Mouse (Mus musculus) hindbrain, embryonic 11.5 days (tissue): ENCODE results near the gene Gmppa. TPM values are rescaled to one million over a fixed set of nuclear protein-coding genes. Genes with fewer than 3 reads are reported as not detected.

Experiments
- ATAC-seq: fragments of 200-750 bp; cut with Nextera tagmentation; 2 replicates; pipeline ENCODE4 v1.8.0; 2017; ENCODE audit warnings: mild to moderate bottlenecking, moderate TSS enrichment, moderate library complexity; ENCODE audit not compliant: low FRiP score
- DNase-seq: peaks from one replicate; pipeline ENCODE4 v3.0.0-alpha.2; 2015; ENCODE audit warnings: low spot score
- H3K27ac ChIP-seq: fragments of 300-500 bp; sonication (generic); 2 replicates; pipeline ENCODE4 v1.5.1; 2014; ENCODE audit warnings: mild to moderate bottlenecking, low read depth, low read length
- H3K27me3 ChIP-seq: fragments of 300-500 bp; sonication (generic); 2 replicates; pipeline ENCODE4 v1.6.1; 2014; ENCODE audit warnings: mild to moderate bottlenecking, low read length, moderate library complexity, mixed read lengths; ENCODE audit not compliant: control insufficient read depth, insufficient read depth
- H3K36me3 ChIP-seq: fragments of 300-500 bp; sonication (generic); 2 replicates; pipeline ENCODE4 v1.6.1; 2014; ENCODE audit warnings: mild to moderate bottlenecking, low read length, moderate library complexity, mixed read lengths; ENCODE audit not compliant: control insufficient read depth, insufficient read depth
- H3K4me1 ChIP-seq: fragments of 300-500 bp; sonication (generic); replicated peaks from 2 replicates; pipeline ENCODE4 v1.6.1; 2014; ENCODE audit warnings: low read length, mixed read lengths; ENCODE audit not compliant: control insufficient read depth, insufficient read depth
- H3K4me2 ChIP-seq: fragments of 300-500 bp; sonication (generic); replicated peaks from 2 replicates; pipeline ENCODE4 v1.6.1; 2014; ENCODE audit warnings: mild to moderate bottlenecking, low read depth, low read length
- H3K4me3 ChIP-seq: fragments of 300-500 bp; sonication (generic); 2 replicates; pipeline ENCODE4 v1.5.1; 2014; ENCODE audit warnings: low read depth, low read length
- H3K9ac ChIP-seq: fragments of 300-500 bp; sonication (generic); 2 replicates; pipeline ENCODE4 v1.6.1; 2014; ENCODE audit warnings: low read depth, low read length
- H3K9me3 ChIP-seq: fragments of 300-500 bp; sonication (generic); 2 replicates; pipeline ENCODE4 v1.6.1; 2016; ENCODE audit warnings: low read length; ENCODE audit not compliant: control insufficient read depth
- WGBS: fragments of 180-500 bp; shearing (Covaris S2); extraction: QIAGEN DNeasy Blood & Tissue Kit; methylation state at CpG from one replicate; pipeline ENCODE4 v1.1.7; 2014; 5-methylcytosine and 5-hydroxymethylcytosine counted together
- polyA plus RNA-seq: library from polyadenylated mRNA; unstranded; fragments of >200 nt; fragmentation: Nextera tagmentation; extraction: Ambion mirVana; gene quantifications from 2 replicates; pipeline ENCODE4 v1.2.1, GENCODE M21; 2014

Gene Gmppa
- polyA plus RNA-seq, 1 experiment from 2014 or later = 56.3 TPM

GRCm38 (mm10) chr1:75446656-75447055 lies 10.9 kb downstream of the Gmppa start:
- H3K4me2 ChIP-seq = peak overlapping the region; percentile 21; the same call in 1 of the 2 replicates
- H3K36me3 ChIP-seq = peaks cover 2% of the 10 kb centered on the region; the same call in 1 of the 2 replicates
- 1% methylated on average over 20 of the region's 20 CpGs for WGBS
- H3K27me3 ChIP-seq = peaks cover 31% of the 10 kb centered on the region
- peak; percentile 23 for ATAC-seq
- 0 out of 2 replicates have a peak overlapping the region, but pooled peaks have one; percentile 19 for H3K9ac ChIP-seq
- no peak overlapping the region for H3K4me3 ChIP-seq
- H3K4me1 ChIP-seq = peaks cover 62% of the 10 kb centered on the region
- H3K27ac ChIP-seq = peak overlapping the region; percentile 90
- DNase-seq = peak; percentile 70
- no peaks in the 10 kb centered on the region for H3K9me3 ChIP-seq

- H3K4me2 ChIP-seq = peak overlapping the region; percentile 22
- no peak overlapping the region for H3K9ac ChIP-seq
- 3% methylated on average over 10 of the region's 10 CpGs for WGBS
- H3K4me3 ChIP-seq = no peak overlapping the region
- peak overlapping the region; percentile 90 for H3K27ac ChIP-seq
- H3K27me3 ChIP-seq = peaks cover 34% of the 10 kb centered on the region
- peaks cover 57% of the 10 kb centered on the region for H3K4me1 ChIP-seq
- H3K9me3 ChIP-seq = no peaks in the 10 kb centered on the region
- H3K36me3 ChIP-seq = peaks cover 2% of the 10 kb centered on the region; the same call in 1 of the 2 replicates
- DNase-seq = peak; percentile 55
- peak; percentile 12; the same call in 1 of the 2 replicates for ATAC-seq
Observed at GRCm38 (mm10) chr1:75447265-75448051, 11.7 kb downstream of the Gmppa start.

DNA sequence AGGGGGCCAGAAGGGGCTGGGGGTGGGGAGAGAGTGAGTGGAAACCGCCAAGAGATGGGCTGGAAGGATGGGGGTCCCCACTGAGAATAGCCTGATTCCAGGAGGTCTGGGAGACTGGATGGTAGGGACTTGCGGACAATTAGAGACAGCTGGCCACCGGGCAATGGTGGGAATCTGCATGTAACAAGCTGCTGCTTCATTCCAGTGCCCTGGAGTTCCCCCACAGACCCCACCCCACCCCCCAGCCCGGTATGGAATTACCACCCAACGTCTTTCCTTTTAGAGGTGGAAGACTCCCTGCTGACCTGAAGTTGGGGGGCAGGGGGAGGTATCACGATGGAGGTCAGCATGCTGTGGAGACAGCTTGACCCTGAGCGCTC lies 12.3 kb downstream of the Gmppa start:
- Histone ChIP-seq H3K4me2 (peak overlapping the region; percentile 22), H3K9me3 (no peaks in the 10 kb centered on the region), H3K4me3 (no peak overlapping the region), H3K4me1 (peaks cover 54% of the 10 kb centered on the region), H3K9ac (peak overlapping the region; percentile 19; the same call in 1 of the 2 replicates), H3K27me3 (peaks cover 34% of the 10 kb centered on the region), H3K36me3 (peaks cover 2% of the 10 kb centered on the region; the same call in 1 of the 2 replicates), H3K27ac (peak overlapping the region; percentile 90)
- ATAC-seq = no peak
- peak; percentile 45 for DNase-seq
- WGBS = 0% methylated on average over 7 of the region's 7 CpGs

- 2% methylated on average over 13 of the region's 14 CpGs for WGBS
- peaks cover 2% of the 10 kb centered on the region; the same call in 1 of the 2 replicates for H3K36me3 ChIP-seq
- peak overlapping the region; percentile 54 for H3K27ac ChIP-seq
- no peaks in the 10 kb centered on the region for H3K9me3 ChIP-seq
- ATAC-seq (no peak), DNase-seq (peak; percentile 46)
- no peak overlapping the region for H3K4me3 ChIP-seq
- H3K4me2 ChIP-seq = peak overlapping the region; percentile 23
- H3K27me3 ChIP-seq = peaks cover 34% of the 10 kb centered on the region
- peak overlapping the region; percentile 40; the same call in 1 of the 2 replicates for H3K9ac ChIP-seq
- H3K4me1 ChIP-seq = peaks cover 46% of the 10 kb centered on the region
Observed at GRCm38 (mm10) chr1:75448937-75449336, 13.2 kb downstream of the Gmppa start.

- 0% methylated on average over 8 of the region's 8 CpGs for WGBS
- Histone ChIP-seq H3K9ac (peak overlapping the region; percentile 55), H3K4me3 (peak overlapping the region; percentile 34; the same call in 1 of the 2 replicates), H3K4me2 (peak overlapping the region; percentile 71), H3K36me3 (peaks cover 2% of the 10 kb centered on the region; the same call in 1 of the 2 replicates), H3K27me3 (peaks cover 34% of the 10 kb centered on the region), H3K9me3 (no peaks in the 10 kb centered on the region), H3K27ac (peak overlapping the region; percentile 60), H3K4me1 (peaks cover 43% of the 10 kb centered on the region)
- no peak for ATAC-seq
- peak; percentile 38 for DNase-seq
Observed at GRCm38 (mm10) chr1:75449377-75450135, 13.8 kb downstream of the Gmppa start.

- Histone ChIP-seq H3K27ac (peak within 1 kb of the TSS; percentile 60), H3K4me3 (peak within 1 kb of the TSS; percentile 34), H3K9me3 (no peaks in the 10 kb centered on the region), H3K27me3 (peaks cover 34% of the 10 kb centered on the region), H3K9ac (peak within 1 kb of the TSS; percentile 55), H3K4me1 (peaks cover 44% of the 10 kb centered on the region), H3K4me2 (peak within 1 kb of the TSS; percentile 71), H3K36me3 (peaks cover 2% of the 10 kb centered on the region; the same call in 1 of the 2 replicates)
- 1% methylated on average over 35 of the region's 35 CpGs for WGBS
- ATAC-seq = no peak
- peak; percentile 62 for DNase-seq
Observed at GRCm38 (mm10) chr1:75450314-75451005, 14.7 kb downstream of the Gmppa start, which contains the start of gene Asic4. Asic4 (plus strand) TSS chr1:75450436.

DNA sequence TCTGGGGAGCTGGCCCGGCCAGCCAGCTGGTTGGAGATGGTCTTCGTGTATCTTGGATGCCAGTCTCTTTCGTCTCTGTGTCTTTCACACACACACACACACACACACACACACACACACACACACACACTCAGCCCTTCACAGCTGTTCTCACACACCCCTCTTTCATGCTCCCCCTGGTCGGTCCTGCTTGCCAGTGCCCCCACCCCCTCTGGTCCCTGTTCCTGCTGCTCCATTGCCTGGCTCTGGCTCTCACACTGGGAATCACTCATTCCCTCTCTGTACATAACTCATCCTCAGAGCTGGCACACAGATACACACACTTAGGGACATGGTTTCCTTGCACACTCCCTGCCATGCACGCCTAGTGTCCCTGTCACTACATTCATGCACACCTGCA lies 16.2 kb downstream of the Gmppa start:
- H3K4me1 ChIP-seq = peaks cover 34% of the 10 kb centered on the region
- 68% methylated on average over 4 of the region's 5 CpGs for WGBS
- peaks cover 2% of the 10 kb centered on the region; the same call in 1 of the 2 replicates for H3K36me3 ChIP-seq
- peak overlapping the region; percentile 27 for H3K4me2 ChIP-seq
- no peak overlapping the region for H3K27ac ChIP-seq
- H3K9ac ChIP-seq = no peak overlapping the region
- H3K9me3 ChIP-seq = no peaks in the 10 kb centered on the region
- H3K4me3 ChIP-seq = peak overlapping the region; percentile 34; the same call in 1 of the 2 replicates
- ATAC-seq (no peak), DNase-seq (no peak)
- peaks cover 37% of the 10 kb centered on the region for H3K27me3 ChIP-seq

DNA sequence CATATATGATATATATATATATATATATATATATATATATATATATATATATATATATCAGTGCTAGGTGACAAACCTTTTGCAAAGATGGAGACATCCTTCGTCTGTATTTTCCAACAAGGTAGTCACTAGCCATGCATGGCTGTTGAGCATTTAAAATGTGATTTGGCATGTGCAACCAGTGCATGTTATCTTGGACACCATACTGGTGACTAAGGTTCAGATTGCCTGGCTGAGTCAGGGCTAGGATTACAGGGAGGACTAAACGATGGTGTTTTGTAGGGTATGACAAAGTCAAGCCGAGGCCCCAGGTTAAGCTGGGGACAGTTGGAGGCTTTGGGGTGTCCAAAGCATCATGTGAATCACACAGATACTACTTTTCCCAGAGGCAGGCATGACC lies 19.7 kb downstream of the Gmppa start:
- no peak overlapping the region for H3K4me3 ChIP-seq
- H3K9me3 ChIP-seq = no peaks in the 10 kb centered on the region
- 77% methylated on average over 3 of the region's 3 CpGs for WGBS
- no peak overlapping the region for H3K4me2 ChIP-seq
- H3K36me3 ChIP-seq = peaks cover under 1% of the 10 kb centered on the region; the same call in 1 of the 2 replicates
- H3K27me3 ChIP-seq = peaks cover 21% of the 10 kb centered on the region
- DNase-seq (no peak), ATAC-seq (no peak)
- no peak overlapping the region for H3K9ac ChIP-seq
- H3K27ac ChIP-seq = peak overlapping the region; percentile 49; the same call in 1 of the 2 replicates
- H3K4me1 ChIP-seq = peaks cover 15% of the 10 kb centered on the region
